Mouse (Mus musculus) c-Kit-positive CD71-positive TER-119-positive erythroid progenitor cells, embryonic 14.5 days (primary cell): Measurements from ENCODE around the gene Bhlhe40.

Source experiments
- DNase-seq: peaks from one replicate; pipeline ENCODE4 v3.0.0-alpha.2; 2013; ENCODE audit warnings: low spot score

Gene Bhlhe40

DNA sequence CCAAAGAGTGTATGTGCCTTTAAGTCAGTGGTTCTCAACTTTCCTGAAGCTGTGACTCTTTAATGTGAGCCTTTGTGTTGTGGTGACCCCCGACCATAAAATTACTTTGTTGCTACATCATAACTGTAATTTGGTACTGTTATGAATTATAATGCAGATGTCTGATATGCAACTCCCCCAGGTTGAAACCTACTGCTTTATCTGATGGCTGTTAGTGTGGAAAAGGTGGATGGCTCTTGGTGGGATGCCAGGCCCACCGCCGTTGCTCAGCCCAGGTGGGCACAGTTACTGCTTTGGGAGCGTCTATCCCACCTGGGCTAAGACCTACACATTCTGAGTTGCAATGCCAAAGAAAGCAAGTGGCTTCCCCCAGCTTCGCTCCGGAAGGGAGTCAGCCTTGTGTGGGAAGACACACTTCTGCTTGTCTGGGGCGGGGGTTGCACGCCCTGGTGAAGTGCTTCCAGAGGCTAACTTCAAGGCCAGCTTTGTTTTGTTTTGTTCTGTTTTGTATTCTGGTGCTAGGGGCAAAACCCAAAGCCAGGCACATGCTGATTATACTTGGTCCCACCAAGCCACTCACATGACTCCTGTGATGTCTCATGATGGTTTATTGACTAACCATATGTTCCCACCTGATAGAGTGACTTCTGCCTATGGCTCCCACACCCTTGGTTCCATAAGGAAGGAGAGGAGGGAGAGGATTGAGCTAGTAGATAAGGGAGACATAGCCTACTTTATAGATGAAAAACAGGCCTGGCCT is 34.7 kb downstream of the Bhlhe40 start:
- no peak for DNase-seq

DNA sequence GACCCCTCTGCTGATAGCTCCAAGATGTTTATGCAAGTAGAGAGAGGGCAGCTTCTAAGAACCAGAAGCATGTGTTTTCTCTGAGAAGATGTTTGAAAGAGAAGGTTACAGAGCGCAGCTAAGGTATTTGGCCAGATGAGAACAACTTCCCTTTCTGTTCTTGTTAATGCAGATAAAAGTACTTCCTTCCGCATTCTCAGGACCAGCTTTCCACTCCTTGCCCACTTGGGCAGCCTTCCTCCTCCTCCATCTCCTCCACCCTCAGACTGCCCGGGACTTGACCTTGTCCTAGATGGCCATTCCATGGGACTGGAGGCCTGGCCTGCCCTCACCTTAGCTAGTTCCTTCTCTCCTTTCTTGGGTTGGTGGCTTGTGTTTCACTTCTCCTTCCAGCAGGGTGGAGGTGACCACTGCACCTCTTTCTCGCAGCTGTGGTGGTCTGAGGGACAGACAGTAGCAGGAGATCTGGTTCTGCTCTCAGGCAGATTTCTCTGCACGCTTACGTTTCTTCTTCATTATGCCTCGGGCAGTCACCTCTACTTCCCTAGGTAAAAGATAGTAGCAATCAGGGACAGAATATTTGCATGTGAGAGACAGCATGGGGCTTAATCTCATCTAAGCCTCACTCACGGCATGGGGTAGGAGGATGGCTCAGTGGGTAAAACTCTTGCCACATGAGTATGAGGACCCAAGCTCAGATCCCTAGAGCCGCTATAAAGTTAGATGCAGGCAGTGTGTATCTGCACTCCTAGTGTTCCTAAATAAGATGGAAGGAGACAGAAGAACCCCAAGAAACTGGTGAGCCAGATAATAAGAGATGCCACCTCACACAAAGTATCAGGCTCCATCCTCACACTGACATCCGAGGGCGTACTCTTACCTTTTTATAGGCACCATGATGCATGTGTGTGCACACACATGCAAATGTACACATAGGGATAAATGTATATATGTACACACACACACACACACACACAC is 35.7 kb downstream of the Bhlhe40 start:
- no peak for DNase-seq

GRCm38 (mm10) chr6:108696822-108697202 is 36.4 kb downstream of the Bhlhe40 start:
- DNase-seq: no peak

GRCm38 (mm10) chr6:108697345-108697744 is 36.9 kb downstream of the Bhlhe40 start:
- no peak for DNase-seq

DNA sequence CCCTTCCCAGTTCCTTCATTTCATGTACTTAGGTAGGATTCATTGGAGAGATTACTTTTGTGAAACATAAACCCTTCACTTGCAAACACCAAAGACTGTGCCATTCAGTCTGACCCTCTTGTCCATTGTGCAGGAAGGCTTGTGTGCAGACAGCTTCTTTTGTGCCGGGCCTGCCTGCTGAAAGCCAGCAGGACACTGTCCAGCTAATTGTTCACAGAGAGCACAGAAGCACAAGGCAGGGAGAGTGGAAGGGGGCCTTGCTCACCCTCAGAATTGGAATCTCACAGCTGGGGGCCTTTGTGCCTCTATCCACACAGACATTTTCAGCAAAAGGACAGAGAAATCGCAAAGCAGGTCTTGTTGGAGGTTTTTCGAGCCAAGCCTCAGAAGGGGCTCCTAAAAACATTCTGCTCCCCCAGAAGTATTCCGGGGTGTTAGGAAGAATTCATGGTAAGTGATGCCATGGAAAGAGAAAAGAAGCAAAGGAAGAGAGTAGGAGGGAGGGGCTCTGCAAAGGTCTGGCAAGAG is 38.0 kb downstream of the Bhlhe40 start:
- no peak for DNase-seq

- no peak for DNase-seq
These were observed 39.2 kb downstream of the Bhlhe40 start for GRCm38 (mm10) chr6:108699679-108700078.

DNA sequence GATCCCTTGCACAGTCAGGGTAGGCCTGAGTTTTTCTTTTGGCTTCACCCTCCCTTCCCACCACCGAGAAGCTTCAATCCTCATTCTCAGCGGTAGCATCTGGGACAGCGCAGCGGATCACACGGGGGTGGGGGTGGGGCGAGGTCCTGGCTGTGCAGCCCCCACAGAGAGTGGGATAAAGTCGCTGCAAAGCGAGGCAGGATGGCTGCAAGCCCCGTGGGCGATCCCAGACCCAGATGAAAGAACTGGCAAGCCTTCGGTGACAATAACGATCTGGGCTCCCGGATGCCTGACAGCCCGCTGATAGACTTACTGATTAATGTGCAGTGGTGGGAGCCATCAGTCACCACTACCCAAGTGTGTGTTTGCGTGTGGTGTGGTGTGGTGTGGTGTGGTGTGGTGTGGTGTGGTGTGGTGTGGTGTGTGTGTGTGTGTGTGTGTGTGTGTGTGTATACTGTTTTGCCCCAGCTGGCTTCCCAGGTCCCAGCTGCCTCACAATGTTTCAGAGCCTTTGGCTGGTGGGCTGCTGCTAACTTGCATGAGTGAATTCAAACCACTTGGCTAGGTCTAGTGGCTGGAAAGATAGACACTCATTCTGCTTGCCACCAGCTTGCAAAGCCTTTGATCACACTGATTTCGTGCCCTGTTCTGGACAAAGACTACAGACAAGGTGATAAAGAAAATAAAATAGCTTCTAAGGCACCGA is 40.4 kb downstream of the Bhlhe40 start:
- no peak for DNase-seq

- no peak for DNase-seq
These were observed 42.2 kb downstream of the Bhlhe40 start for GRCm38 (mm10) chr6:108702648-108703047.

DNA sequence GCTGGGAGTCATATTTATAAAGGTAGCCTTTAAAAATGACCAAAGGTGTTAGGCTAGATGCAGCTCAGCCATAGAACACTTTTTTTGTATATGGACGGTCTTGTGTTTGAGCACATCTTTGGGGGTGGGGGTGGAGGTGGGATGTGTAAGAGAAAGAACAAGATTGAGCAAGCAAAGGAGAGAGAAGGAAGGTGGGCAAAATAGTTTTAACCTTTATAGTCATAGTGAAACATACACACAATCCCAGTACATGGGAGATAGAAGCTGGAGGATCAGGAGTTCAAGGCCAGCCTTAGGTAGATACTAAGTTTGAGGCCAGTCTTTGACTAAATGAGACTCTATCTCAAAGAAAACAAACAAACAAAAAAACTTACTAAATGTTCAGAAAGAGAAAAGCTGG is 42.7 kb downstream of the Bhlhe40 start:
- DNase-seq: no peak

- DNase-seq: peak; percentile 42
These were observed 44.1 kb downstream of the Bhlhe40 start for GRCm38 (mm10) chr6:108704316-108705080.

GRCm38 (mm10) chr6:108705957-108706356 is 45.5 kb downstream of the Bhlhe40 start:
- DNase-seq: no peak

- DNase-seq: no peak
These were observed 46.7 kb downstream of the Bhlhe40 start for GRCm38 (mm10) chr6:108706994-108707645.

GRCm38 (mm10) chr6:108709131-108709470 is 48.7 kb downstream of the Bhlhe40 start:
- DNase-seq: no peak

GRCm38 (mm10) chr6:108709471-108710231 is 49.2 kb downstream of the Bhlhe40 start:
- peak; percentile 20 for DNase-seq

- DNase-seq: no peak
These were observed 50.2 kb downstream of the Bhlhe40 start for GRCm38 (mm10) chr6:108710667-108711066.

DNA sequence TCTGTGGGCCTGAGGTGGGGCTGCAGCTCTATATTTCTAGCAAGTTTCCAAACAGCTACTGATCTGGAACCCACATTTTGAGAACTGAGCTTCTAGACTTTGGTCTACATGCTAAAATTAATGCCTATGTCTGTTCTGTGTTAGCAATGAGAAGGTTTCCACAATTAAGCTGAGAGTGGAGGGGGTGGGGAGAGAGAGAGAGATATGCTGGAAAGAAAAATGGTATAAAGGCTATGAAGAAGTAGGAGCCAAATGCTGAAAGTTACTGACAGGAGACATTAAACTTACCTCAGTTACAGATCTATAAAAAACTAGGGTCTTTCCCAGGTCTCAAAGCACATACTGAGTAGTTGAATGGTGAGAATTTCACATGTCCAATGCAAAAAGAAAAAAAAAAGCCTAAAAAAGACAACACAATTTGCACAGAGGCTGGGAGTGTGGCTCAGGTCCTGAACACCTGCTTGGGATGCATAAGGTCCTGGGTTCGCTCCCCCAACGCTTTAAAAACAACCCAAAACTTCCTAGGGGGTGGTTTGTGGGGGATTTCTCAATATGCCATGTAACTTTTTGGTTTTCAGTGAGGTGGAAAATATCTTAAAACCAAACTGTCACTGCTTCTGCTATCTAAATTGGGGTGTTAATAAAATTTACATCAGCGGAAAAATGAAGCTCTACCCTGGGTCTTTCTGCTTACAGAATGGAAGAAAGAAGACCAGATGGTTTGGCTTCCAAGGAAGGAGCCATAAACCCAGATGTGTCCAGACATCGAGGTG is 50.9 kb downstream of the Bhlhe40 start:
- DNase-seq: no peak

GRCm38 (mm10) chr6:108712148-108712547 is 51.7 kb downstream of the Bhlhe40 start:
- DNase-seq: no peak

- DNase-seq: no peak
These were observed 52.9 kb downstream of the Bhlhe40 start for GRCm38 (mm10) chr6:108713175-108713974.
